Mouse (Mus musculus) liver, postnatal 0 days (tissue): ENCODE data around the gene Dst.

Experiments
- CTCF ChIP-seq: sonication (generic); IDR thresholded peaks from 2 replicates; pipeline ENCODE4 v1.5.1; 2016; ENCODE audit warnings: antibody characterized with exemption, low read depth
- EP300 ChIP-seq: IDR thresholded peaks from 2 replicates; pipeline ENCODE4 v1.6.1; 2016; ENCODE audit warnings: antibody characterized with exemption, low read depth, mild to moderate bottlenecking

DNA sequence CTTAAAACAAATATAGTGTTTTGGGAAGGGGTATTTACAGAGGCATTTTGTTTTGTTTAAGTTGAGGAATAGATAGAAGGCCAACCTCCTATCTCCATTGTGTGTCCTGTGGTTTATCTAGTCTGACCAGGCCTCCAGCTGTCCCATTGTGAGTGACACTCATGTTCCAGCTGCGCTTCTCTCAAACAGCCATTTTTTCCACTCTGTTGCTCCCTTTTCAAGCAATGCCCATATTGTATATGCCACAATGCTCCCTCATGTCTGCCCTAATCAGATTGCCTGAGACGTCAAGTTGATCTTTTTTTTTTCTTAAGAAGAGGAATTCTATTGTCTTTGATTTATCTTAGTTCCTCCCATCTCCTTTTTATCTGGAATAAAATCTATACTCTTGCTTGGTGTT lies 308.4 kb downstream of the Dst start:
- TF ChIP-seq CTCF (no peak), EP300 (no peak)
